ENCODE assay signal across 9 mouse cellular contexts in the genomic region with DNA sequence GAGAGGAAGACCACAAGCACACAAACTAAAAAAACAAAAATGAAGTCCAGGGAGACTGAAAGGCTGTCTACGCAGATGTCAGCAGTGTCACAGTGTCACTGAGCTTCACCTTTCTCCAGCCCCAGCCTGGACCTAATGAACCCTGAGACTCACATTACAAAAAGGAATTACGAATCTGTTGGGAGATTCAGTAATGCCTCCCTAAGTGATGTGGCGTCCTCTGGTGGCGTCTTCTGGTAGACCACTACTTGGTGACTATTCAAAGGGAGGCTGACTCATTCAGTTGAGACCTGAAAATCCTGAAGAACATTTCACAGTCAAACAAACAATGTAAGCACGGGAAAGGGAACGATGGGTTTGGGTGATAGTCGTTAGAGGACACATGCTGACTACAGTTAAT. TPM values are rescaled to one million over a fixed set of nuclear protein-coding genes. Genes with fewer than 3 reads are reported as not detected.
DNase-seq lines count a peak whose midpoint lies in the region; ATAC-seq and TF ChIP-seq lines count a peak whose summit lies in the region.
"Had no signal": no experiment of that assay in that cellular context is flagged by ENCODE, and none has a peak within 500 bp of the region (broad histone marks: within the 10 kb centered on the region; RNA-seq: fewer than 3 reads in every experiment).

No protein-coding gene starts in this region.

- H3K36me3 ChIP-seq in forebrain, embryonic 10.5 days (replicated peaks): no peaks in the 10 kb centered on the region
- no peaks in the 10 kb centered on the region for H3K36me3 ChIP-seq in forebrain, embryonic 12.5 days (replicated peaks)
- H3K36me3 ChIP-seq in E14TG2a.4 (ENCODE audit: insufficient read depth, low read length): no peaks in the 10 kb centered on the region
- H3K36me3 ChIP-seq: heart, embryonic 15.5 days had no signal

- H3K4me1 ChIP-seq in forebrain, embryonic 10.5 days: peaks cover 20% of the 10 kb centered on the region
- H3K4me1 ChIP-seq in forebrain, embryonic 12.5 days: peaks cover 9% of the 10 kb centered on the region
- peaks cover 20% of the 10 kb centered on the region for H3K4me1 ChIP-seq in E14TG2a.4 (replicated peaks; ENCODE audit: low read depth, low read length)

- peak; percentile 70 for DNase-seq in forebrain, embryonic 10.5 days (ENCODE audit: extremely low spot score, low spot score)
- peak; percentile 60 for DNase-seq in cerebellum, adult 9-10 months
- peak; percentile 88 for DNase-seq in gastrocnemius, postnatal 10 days
- peak; percentile 94 to 95 for DNase-seq in layer of hippocampus, postnatal 10 days (ENCODE audit: low spot score in 2 of 2)
- DNase-seq in lung, postnatal 36 days: peak; percentile 75
- DNase-seq in urinary bladder, postnatal 10 days (ENCODE audit: low spot score): peak; percentile 58

- H3K9me3 ChIP-seq in forebrain, embryonic 10.5 days: no peaks in the 10 kb centered on the region
- no peaks in the 10 kb centered on the region for H3K9me3 ChIP-seq in forebrain, embryonic 12.5 days
- no peaks in the 10 kb centered on the region for H3K9me3 ChIP-seq in E14TG2a.4 (ENCODE audit: low read length)
- H3K9me3 ChIP-seq: heart, embryonic 15.5 days had no signal

- no peak overlapping the region for H3K4me2 ChIP-seq in forebrain, embryonic 12.5 days
- H3K4me2 ChIP-seq: heart, embryonic 15.5 days had no signal

- H3K9ac ChIP-seq in forebrain, embryonic 12.5 days: no peak overlapping the region
- H3K9ac ChIP-seq: heart, embryonic 15.5 days had no signal

- peak; percentile 98 for TF ChIP-seq CTCF in E14TG2a.4 (conservative IDR thresholded peaks at IDR 0.05; ENCODE audit: low read length)

- ATAC-seq in forebrain, embryonic 12.5 days (ENCODE audit: low FRiP score): no peak

- WGBS in forebrain, embryonic 10.5 days: 12% methylated on average over 7 of the region's 7 CpGs
- 13% methylated on average over 7 of the region's 7 CpGs for WGBS in forebrain, embryonic 12.5 days

- H3K4me3 ChIP-seq in forebrain, embryonic 10.5 days: no peak overlapping the region
- no peak overlapping the region for H3K4me3 ChIP-seq in forebrain, embryonic 12.5 days (replicated peaks)
- no peak overlapping the region for H3K4me3 ChIP-seq in E14TG2a.4 (replicated peaks; ENCODE audit: low read length)
- H3K4me3 ChIP-seq: heart, embryonic 15.5 days had no signal

- H3K27ac ChIP-seq in forebrain, embryonic 10.5 days: no peak overlapping the region
- H3K27ac ChIP-seq in forebrain, embryonic 12.5 days: no peak overlapping the region
- H3K27ac ChIP-seq: heart, embryonic 15.5 days had no signal

- peaks cover 47% of the 10 kb centered on the region for H3K27me3 ChIP-seq in forebrain, embryonic 10.5 days (ENCODE audit: poor library complexity, severe bottlenecking)
- peaks cover 45% of the 10 kb centered on the region for H3K27me3 ChIP-seq in forebrain, embryonic 12.5 days
- peaks cover 56% of the 10 kb centered on the region for H3K27me3 ChIP-seq in E14TG2a.4 (ENCODE audit: insufficient read depth, low read length)

RNA-seq across cellular contexts. Expression of gene Kcnma1, which starts 6.0 kb away (rescaled TPM):
- polyA plus RNA-seq in forebrain, embryonic 10.5 days (2016; fragmentation: Nextera tagmentation; extraction: Ambion mirVana): 0.16 and 0.32 TPM in 2 replicates
- 1.9 and 2.6 TPM in 2 replicates for polyA plus RNA-seq in forebrain, embryonic 12.5 days (2016; fragmentation: Nextera tagmentation; extraction: Ambion mirVana)
- total RNA-seq in gastrocnemius, postnatal 10 days (2021): 10 to 100 TPM; 30.1 to 33.2 TPM
- 100 to 1,000 TPM; 119 to 120 TPM for total RNA-seq in layer of hippocampus, postnatal 10 days (2021)
